Mouse (Mus musculus) cerebellum, adult 2 months (tissue): ENCODE measurements around the gene Sft2d1. TPM values are rescaled to one million over a fixed set of nuclear protein-coding genes. Genes with fewer than 3 reads are reported as not detected.

ENCODE experiments used
- DNase-seq, 2 experiments: peaks; one replicate each; pipeline ENCODE4 v3.0.0; 2021
- H3K27ac ChIP-seq: fragments of 200-500 bp; 2 replicates; pipeline ENCODE4 v1.5.1; 2012; ENCODE audit warnings: low read length, control low read depth, inconsistent platforms; ENCODE audit not compliant: insufficient read depth
- H3K27me3 ChIP-seq: fragments of 200-500 bp; 2 replicates; pipeline ENCODE4 v1.6.1; 2012; ENCODE audit warnings: inconsistent platforms, mild to moderate bottlenecking, low read length, moderate library complexity; ENCODE audit not compliant: control insufficient read depth, insufficient read depth
- H3K4me1 ChIP-seq: fragments of 200-500 bp; 2 replicates; pipeline ENCODE4 v1.6.1; 2011; ENCODE audit warnings: low read length; ENCODE audit not compliant: control insufficient read depth, insufficient read depth
- H3K4me3 ChIP-seq: fragments of 200-500 bp; replicated peaks from 2 replicates; pipeline ENCODE3; 2011; ENCODE audit warnings: mild to moderate bottlenecking, low read depth, low read length, control low read depth; ENCODE audit not compliant: insufficient read depth
- CTCF ChIP-seq: fragments of 200-500 bp; IDR thresholded peaks from 2 replicates; pipeline ENCODE4 v1.5.1; 2011; ENCODE audit warnings: low read depth, mild to moderate bottlenecking, control low read depth, low read length, moderate library complexity, borderline replicate concordance; ENCODE audit not compliant: insufficient read depth
- POLR2A ChIP-seq: fragments of 200-500 bp; IDR thresholded peaks from 2 replicates; pipeline ENCODE4 v1.6.1; 2011; ENCODE audit warnings: low read length, control low read depth, borderline replicate concordance; ENCODE audit not compliant: insufficient read depth
- WGBS: fragments of 180-500 bp; shearing (Covaris S2); methylation state at CpG from one replicate; pipeline ENCODE4 v1.1.7; 2018; 5-methylcytosine and 5-hydroxymethylcytosine counted together
- polyA plus RNA-seq: library from polyadenylated mRNA; depleted of rRNA; stranded (reverse); fragments of >200 nt; gene quantifications from 2 replicates; pipeline ENCODE4 v1.2.3, GENCODE M21; 2012

Gene Sft2d1
- polyA plus RNA-seq, 1 experiment: 118 TPM

- DNase-seq: peak in 1 of 2 experiments; percentile 94
- H3K4me1 ChIP-seq: no peaks in the 10 kb centered on the region; the same call in 1 of the 2 replicates
- TF ChIP-seq CTCF (no peak), POLR2A (no peak)
- peak within 1 kb of the TSS; percentile 73 for H3K4me3 ChIP-seq
- 1% methylated on average over 35 of the region's 35 CpGs for WGBS
- H3K27me3 ChIP-seq: no peaks in the 10 kb centered on the region
- H3K27ac ChIP-seq: peak within 1 kb of the TSS; percentile 97
These were observed 27.9 kb upstream of the Sft2d1 start, which contains the start of gene Mpc1 for GRCm38 (mm10) chr17:8282821-8283525. Gene Mpc1 (plus strand): TSS chr17:8282904.

DNA sequence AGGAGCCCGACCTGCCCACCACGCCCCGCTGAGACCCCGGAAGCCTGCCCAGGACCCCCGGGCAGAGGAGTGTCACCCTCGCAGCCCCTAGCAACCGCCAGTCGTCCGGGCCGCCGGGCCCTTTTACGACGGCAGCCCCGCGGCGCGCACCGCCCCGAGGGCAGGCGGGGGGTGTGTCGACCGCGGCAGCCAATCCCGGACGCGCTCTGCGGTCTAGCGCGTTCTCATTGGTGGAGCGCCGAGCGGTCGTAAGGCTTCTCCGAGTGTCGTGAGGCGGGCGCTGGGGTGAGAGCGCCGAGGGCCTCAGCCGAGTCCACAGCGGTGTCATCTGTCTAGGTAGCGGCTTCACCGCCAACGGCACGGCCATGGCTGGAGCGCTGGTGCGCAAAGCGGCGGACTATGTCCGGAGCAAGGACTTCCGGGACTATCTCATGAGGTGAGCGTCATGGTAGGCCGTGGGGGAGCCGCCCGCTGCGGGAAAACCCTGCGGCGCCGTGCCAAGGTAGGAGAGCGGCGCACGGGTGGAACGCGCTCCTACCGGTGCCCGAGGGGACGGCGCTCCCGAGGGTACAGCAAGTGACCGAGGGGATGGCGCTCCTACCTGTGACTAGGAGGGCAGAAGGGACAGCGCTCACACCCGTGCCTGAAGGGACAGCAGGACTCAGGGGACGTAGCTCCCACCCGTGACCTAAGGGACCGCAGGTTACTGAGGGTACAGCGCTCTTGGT, 27.2 kb upstream of the Sft2d1 start:
- Histone ChIP-seq H3K27me3 (no peaks in the 10 kb centered on the region), H3K4me3 (peak overlapping the region; percentile 73), H3K27ac (peak overlapping the region; percentile 97), H3K4me1 (no peaks in the 10 kb centered on the region; the same call in 1 of the 2 replicates)
- DNase-seq: peak; percentile 95 to 98
- TF ChIP-seq CTCF (peak; percentile 20; the same call in 1 of the 2 replicates), POLR2A (peak; percentile 95)
- WGBS: under 1% methylated on average over 77 of the region's 77 CpGs

GRCm38 (mm10) chr17:8284254-8284661, 26.6 kb upstream of the Sft2d1 start:
- peak overlapping the region; percentile 73 for H3K4me3 ChIP-seq
- no peaks in the 10 kb centered on the region for H3K27me3 ChIP-seq
- no peaks in the 10 kb centered on the region; the same call in 1 of the 2 replicates for H3K4me1 ChIP-seq
- peak; percentile 66 to 70 for DNase-seq
- TF ChIP-seq CTCF (no peak), POLR2A (0 out of 2 replicates have a peak, but pooled peaks have one; percentile 30)
- H3K27ac ChIP-seq: peak overlapping the region; percentile 79
- WGBS: 1% methylated on average over 32 of the region's 32 CpGs

DNA sequence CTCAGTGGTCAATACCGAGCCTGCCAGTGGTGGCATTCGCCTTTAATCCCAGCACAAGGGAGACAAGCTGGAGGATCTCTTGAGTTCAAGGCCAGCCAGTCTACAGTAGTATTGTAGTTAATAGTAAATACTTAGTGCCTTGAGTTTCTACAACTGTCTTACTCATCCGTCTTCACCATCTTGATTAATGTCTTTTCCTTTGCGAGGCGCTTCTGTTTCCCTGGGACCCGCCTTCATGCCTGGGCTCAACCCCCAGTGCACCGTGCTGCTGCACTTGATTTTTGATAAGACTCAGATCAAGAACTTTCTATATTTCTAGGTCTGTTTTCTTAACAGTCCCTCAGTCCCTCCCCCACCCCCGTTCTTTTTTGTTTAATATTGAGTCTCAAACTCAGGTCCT, 25.8 kb upstream of the Sft2d1 start:
- TF ChIP-seq CTCF (no peak), POLR2A (no peak)
- H3K4me1 ChIP-seq: no peaks in the 10 kb centered on the region; the same call in 1 of the 2 replicates
- 28% methylated on average over 8 of the region's 8 CpGs for WGBS
- H3K4me3 ChIP-seq: peak overlapping the region; percentile 73
- DNase-seq: no peak
- H3K27me3 ChIP-seq: no peaks in the 10 kb centered on the region
- H3K27ac ChIP-seq: no peak overlapping the region; the same call in 1 of the 2 replicates

DNA sequence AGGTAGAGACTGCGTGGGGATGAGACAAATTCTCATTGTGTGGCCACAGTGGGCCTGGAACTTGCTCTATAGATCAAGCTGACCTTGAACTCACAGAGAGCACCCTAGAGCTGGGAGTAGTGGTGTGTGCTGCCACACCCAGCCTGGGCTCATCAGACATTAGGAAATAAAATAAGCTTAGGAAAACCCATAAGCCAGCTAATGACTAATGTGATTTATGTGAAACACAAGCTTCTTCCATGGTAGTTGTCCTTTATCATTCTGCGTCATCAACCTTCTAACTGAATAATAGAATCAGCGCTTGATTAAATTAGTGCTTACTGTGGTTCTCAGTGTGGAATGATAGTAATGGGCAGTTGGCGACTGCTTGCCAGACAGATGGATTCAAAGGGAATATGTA, 23.9 kb upstream of the Sft2d1 start:
- Histone ChIP-seq H3K27me3 (no peaks in the 10 kb centered on the region), H3K4me3 (no peak overlapping the region), H3K27ac (no peak overlapping the region), H3K4me1 (no peaks in the 10 kb centered on the region; the same call in 1 of the 2 replicates)
- DNase-seq: no peak
- WGBS: 63% methylated on average over 4 of the region's 4 CpGs
- TF ChIP-seq POLR2A: no peak
- TF ChIP-seq CTCF: no peak

GRCm38 (mm10) chr17:8289993-8290679, 20.8 kb upstream of the Sft2d1 start:
- no peak for TF ChIP-seq POLR2A
- TF ChIP-seq CTCF: no peak
- DNase-seq: no peak
- WGBS: 92% methylated on average over 3 of the region's 3 CpGs

GRCm38 (mm10) chr17:8290736-8291135, 20.2 kb upstream of the Sft2d1 start:
- DNase-seq: no peak
- H3K27ac ChIP-seq: no peak overlapping the region
- H3K27me3 ChIP-seq: no peaks in the 10 kb centered on the region
- H3K4me3 ChIP-seq: no peak overlapping the region
- no peaks in the 10 kb centered on the region; the same call in 1 of the 2 replicates for H3K4me1 ChIP-seq
- no peak for TF ChIP-seq POLR2A
- no peak for TF ChIP-seq CTCF

More at GRCm38 (mm10) chr17:8289993-8290679, 20.8 kb upstream of the Sft2d1 start:
- no peak overlapping the region for H3K27ac ChIP-seq
- H3K4me1 ChIP-seq: no peaks in the 10 kb centered on the region; the same call in 1 of the 2 replicates
- H3K27me3 ChIP-seq: no peaks in the 10 kb centered on the region
- H3K4me3 ChIP-seq: no peak overlapping the region
